Mouse (Mus musculus): ENCODE measurements around the gene Gdf7. TPM values are rescaled to one million over a fixed set of nuclear protein-coding genes. Genes with fewer than 3 reads are reported as not detected.

Gene Gdf7
- polyA plus RNA-seq, 1 experiment from 2014 or later: not detected

DNA sequence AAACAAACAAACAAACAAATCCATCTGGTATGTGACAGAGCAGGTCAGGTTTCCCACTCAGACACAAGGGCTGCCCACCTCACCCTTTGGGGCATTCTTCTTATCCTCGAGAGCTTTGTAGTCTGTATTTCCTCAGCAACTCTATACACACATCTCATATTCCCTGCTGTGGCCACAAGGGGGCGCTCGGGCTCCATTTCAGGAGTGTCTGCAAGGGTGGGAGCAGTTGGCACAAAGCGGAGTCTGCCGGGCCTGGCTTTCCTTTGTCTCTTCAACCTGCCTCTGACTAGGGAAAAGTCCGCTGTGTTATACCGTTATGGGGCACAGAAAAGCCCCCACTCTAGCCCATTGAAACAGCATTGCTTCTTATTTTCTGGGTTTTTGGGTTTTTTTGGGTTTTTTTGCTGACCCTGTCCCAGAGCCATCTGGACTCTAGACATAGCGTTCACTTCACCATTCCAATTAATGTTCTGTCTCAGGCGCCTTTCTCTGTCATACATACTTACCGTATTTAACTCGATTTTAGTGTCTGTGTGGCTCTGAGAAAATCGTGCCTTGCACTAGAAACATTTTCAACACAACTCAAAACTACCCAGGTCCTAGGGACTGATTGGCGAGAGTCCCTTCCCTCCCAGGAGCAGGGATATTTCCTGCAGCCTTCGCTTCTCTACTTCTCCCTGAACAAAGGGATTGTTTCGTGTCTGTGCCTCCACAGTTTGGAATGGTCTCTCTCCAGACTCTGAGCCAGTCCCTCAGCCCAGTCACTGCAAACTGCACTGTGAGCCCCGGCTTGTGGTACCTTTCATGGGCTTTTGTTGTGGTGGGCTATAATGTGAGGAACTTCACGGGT lies 25.3 kb upstream of the Gdf7 start:
- no peak overlapping the region for H3K9ac ChIP-seq
- H3K9me3 ChIP-seq (replicated peaks): no peaks in the 10 kb centered on the region
- H3K27me3 ChIP-seq: no peaks in the 10 kb centered on the region
- no peak overlapping the region for H3K27ac ChIP-seq (replicated peaks)
- peak; percentile 54 for ATAC-seq (ENCODE audit: insufficient read depth)
- WGBS (ENCODE audit: insufficient replicate concordance): 32% methylated on average over 17 of the region's 17 CpGs
- no peak overlapping the region for H3K4me3 ChIP-seq (replicated peaks)
- no peaks in the 10 kb centered on the region for H3K4me1 ChIP-seq (replicated peaks)
- H3K4me2 ChIP-seq: no peak overlapping the region
- H3K36me3 ChIP-seq (replicated peaks): peaks cover 7% of the 10 kb centered on the region; the same call in 1 of the 2 replicates

DNA sequence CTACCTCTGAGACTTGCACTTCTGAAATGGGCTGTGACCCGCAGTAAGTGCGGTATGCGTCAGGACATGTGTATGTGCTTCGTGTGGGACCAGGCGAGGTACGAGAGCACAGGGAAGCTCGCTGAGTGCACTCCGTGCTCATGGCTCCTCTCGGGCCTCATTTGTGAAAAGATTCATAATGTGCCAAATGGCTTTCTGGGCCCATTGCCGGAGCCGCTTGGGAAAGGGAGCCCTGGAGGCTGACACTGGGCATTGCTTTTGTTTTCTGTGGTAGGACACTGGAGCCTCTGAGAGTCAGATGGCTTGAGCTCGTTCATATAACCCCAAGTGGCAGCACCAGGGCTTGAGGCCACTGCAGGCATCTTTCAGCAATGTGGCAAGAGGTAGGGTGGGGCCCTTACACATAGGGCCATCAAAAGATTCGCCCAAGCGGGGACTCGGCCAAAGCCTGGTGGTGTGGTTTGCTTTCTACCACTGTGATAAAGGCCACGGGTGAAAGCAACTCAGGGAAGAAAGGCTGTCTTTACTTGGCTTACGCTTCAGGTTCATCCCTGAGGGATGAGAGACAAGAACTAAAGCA lies 24.3 kb upstream of the Gdf7 start:
- no peaks in the 10 kb centered on the region for H3K9me3 ChIP-seq (replicated peaks)
- no peak overlapping the region for H3K4me2 ChIP-seq
- WGBS (ENCODE audit: insufficient replicate concordance): 81% methylated on average over 17 of the region's 17 CpGs
- no peaks in the 10 kb centered on the region for H3K4me1 ChIP-seq (replicated peaks)
- no peak overlapping the region for H3K9ac ChIP-seq
- no peak for ATAC-seq (ENCODE audit: insufficient read depth)
- no peaks in the 10 kb centered on the region for H3K27me3 ChIP-seq
- H3K4me3 ChIP-seq (replicated peaks): no peak overlapping the region
- peaks cover 12% of the 10 kb centered on the region for H3K36me3 ChIP-seq (replicated peaks)
- H3K27ac ChIP-seq (replicated peaks): no peak overlapping the region

DNA sequence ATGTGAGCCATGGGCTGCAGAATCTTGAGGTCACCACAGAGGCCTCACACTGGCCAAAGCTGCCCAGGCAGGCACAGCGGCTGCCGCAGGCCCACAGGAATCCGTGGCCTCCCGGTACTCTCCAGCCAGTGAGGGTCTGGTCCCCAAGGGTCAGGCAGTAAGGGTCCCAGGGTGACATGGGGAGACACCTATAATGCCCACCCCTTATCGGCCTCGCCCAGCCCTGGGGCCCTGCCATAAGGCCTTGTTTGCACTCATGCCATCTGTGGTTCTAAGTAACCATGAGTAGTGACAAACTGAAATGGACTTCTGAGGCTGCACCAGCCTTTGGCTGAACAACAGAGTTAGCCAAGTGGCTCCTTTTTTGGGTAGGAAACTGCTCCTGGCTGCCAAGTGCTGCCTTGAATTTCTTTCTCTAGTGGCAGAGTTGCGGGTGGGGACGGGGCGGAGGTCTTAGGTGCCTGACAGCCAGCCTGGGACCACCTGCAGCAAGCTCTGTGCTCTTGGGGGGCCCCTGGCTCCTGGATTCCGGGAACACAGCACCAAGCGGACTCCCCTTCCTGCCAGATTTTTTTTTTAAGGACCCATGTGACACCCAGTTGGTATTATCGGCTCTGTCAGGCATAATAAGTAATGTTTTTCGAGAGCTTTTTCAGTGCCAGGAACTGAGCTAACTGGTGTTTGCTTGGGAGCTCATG lies 23.6 kb upstream of the Gdf7 start:
- H3K4me1 ChIP-seq (replicated peaks): no peaks in the 10 kb centered on the region
- 77% methylated on average over 13 of the region's 13 CpGs for WGBS (ENCODE audit: insufficient replicate concordance)
- peaks cover 12% of the 10 kb centered on the region for H3K36me3 ChIP-seq (replicated peaks)
- no peak overlapping the region for H3K4me3 ChIP-seq (replicated peaks)
- no peak overlapping the region for H3K27ac ChIP-seq (replicated peaks)
- no peak overlapping the region for H3K9ac ChIP-seq
- no peak overlapping the region for H3K4me2 ChIP-seq
- ATAC-seq (ENCODE audit: insufficient read depth): no peak
- no peaks in the 10 kb centered on the region for H3K27me3 ChIP-seq
- H3K9me3 ChIP-seq (replicated peaks): no peaks in the 10 kb centered on the region

DNA sequence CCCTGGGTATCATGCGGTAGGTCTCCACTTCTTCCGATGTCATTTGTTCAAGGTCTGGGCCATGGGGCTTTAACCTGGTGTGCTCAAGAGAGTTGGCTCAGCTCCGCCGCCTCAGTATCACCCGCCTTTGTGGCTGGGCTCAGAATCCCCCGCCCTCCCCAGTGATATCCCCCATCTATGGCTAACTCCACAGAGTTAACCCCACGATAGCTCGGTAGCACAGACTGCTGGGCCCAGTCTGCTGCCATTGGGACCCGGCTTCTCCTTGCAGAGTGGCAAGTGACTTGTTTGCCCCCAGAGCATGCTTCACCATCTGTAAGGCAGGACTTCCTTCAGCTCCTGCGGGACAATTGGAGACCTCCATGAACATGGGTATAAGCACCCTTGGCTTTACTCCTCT lies 22.3 kb upstream of the Gdf7 start:
- H3K4me3 ChIP-seq (replicated peaks): no peak overlapping the region
- no peaks in the 10 kb centered on the region for H3K9me3 ChIP-seq (replicated peaks)
- peaks cover 7% of the 10 kb centered on the region for H3K36me3 ChIP-seq (replicated peaks)
- H3K4me2 ChIP-seq: no peak overlapping the region
- WGBS (ENCODE audit: insufficient replicate concordance): 79% methylated on average over 10 of the region's 10 CpGs
- H3K4me1 ChIP-seq (replicated peaks): no peaks in the 10 kb centered on the region
- no peak overlapping the region for H3K9ac ChIP-seq
- H3K27ac ChIP-seq (replicated peaks): no peak overlapping the region
- ATAC-seq (ENCODE audit: insufficient read depth): no peak
- H3K27me3 ChIP-seq: no peaks in the 10 kb centered on the region

DNA sequence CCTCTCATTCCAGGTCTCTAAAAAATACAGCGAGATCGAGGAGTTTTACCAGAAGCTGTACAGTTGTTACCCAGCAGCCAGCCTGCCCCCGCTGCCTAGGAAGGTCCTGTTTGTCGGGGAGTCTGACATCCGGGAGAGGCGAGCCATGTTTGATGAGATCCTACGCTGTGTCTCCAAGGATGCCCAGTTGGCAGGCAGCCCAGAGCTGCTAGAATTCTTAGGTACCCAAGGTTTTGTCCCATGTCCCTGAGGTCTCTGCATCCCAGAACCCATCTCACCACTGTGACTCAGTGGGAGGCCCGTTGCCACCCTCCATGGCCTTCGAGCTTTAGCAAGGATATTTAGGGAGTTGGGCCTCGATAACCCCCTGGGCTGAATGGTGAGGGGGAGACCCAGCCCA lies 19.8 kb upstream of the Gdf7 start:
- no peaks in the 10 kb centered on the region for H3K27me3 ChIP-seq
- H3K4me3 ChIP-seq (replicated peaks): no peak overlapping the region
- no peak for ATAC-seq (ENCODE audit: insufficient read depth)
- no peak overlapping the region for H3K27ac ChIP-seq (replicated peaks)
- no peaks in the 10 kb centered on the region for H3K9me3 ChIP-seq (replicated peaks)
- H3K9ac ChIP-seq: no peak overlapping the region
- 72% methylated on average over 10 of the region's 10 CpGs for WGBS (ENCODE audit: insufficient replicate concordance)
- no peak overlapping the region for H3K4me2 ChIP-seq
- H3K36me3 ChIP-seq (replicated peaks): peaks cover 10% of the 10 kb centered on the region; the same call in 1 of the 2 replicates
- H3K4me1 ChIP-seq (replicated peaks): no peaks in the 10 kb centered on the region

DNA sequence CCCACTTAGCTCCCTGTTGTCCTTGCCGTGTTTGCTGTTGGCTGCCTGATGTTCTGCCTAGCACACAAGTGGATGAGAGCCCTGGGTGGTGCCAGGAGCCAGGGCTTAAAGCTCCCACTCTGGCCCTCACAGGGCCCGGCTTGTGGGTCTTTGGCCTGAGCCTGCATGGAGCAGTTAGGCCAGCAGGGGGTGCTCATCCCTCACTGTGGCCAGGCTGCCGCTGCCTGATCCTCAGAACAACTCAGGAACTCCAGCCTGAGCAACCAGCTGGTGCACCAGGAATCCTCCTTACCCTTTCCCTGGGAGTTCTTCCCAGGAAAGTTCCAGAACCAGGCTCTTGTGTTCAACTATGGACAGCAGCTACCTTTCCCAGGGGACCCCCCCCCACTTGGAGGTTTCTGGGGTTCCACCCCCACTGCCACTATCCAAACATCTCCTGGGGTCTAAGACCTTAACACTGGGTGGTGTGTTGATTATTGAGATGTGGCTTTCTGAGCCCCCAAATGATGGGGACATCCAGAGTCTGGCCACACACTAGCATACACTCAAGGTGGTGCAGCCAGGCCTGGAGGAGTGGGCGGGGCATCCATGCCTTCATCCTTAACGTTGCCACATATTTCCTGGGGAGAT lies 18.4 kb upstream of the Gdf7 start:
- H3K9ac ChIP-seq: no peak overlapping the region
- H3K27ac ChIP-seq (replicated peaks): no peak overlapping the region
- 41% methylated on average over 5 of the region's 5 CpGs for WGBS (ENCODE audit: insufficient replicate concordance)
- H3K4me1 ChIP-seq (replicated peaks): no peaks in the 10 kb centered on the region
- no peak overlapping the region for H3K4me2 ChIP-seq
- no peaks in the 10 kb centered on the region for H3K27me3 ChIP-seq
- no peak overlapping the region for H3K4me3 ChIP-seq (replicated peaks)
- no peak for ATAC-seq (ENCODE audit: insufficient read depth)
- peaks cover 10% of the 10 kb centered on the region; the same call in 1 of the 2 replicates for H3K36me3 ChIP-seq (replicated peaks)
- no peaks in the 10 kb centered on the region for H3K9me3 ChIP-seq (replicated peaks)

DNA sequence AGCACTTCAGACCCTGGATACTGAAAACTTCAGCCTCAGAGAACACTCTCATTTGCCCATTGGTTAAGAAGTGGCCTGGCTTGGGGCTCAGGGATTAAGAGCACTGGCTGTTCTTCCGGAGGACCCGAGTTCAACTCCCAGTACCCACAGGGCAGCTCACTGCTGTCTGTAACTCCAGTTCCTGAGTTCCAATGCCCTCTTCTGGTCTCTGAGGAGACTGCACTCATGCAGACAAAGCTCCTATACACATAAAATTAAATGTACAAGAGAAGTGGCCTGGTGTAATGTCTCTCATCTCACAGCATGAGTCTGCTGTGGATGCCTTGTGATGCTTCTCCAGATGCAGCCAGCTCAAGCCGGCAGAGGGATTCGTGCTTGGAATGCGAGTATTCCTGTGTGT lies 14.8 kb upstream of the Gdf7 start:
- Histone ChIP-seq H3K27ac (replicated peaks) (no peak overlapping the region), H3K4me1 (replicated peaks) (peaks cover 7% of the 10 kb centered on the region), H3K9me3 (replicated peaks) (no peaks in the 10 kb centered on the region), H3K4me3 (replicated peaks) (no peak overlapping the region), H3K27me3 (peaks cover 12% of the 10 kb centered on the region; the same call in 1 of the 2 replicates), H3K36me3 (replicated peaks) (peaks cover 9% of the 10 kb centered on the region; the same call in 1 of the 2 replicates), H3K4me2 (no peak overlapping the region), H3K9ac (no peak overlapping the region)
- 62% methylated on average over 5 of the region's 5 CpGs for WGBS (ENCODE audit: insufficient replicate concordance)
- no peak for ATAC-seq (ENCODE audit: insufficient read depth)

DNA sequence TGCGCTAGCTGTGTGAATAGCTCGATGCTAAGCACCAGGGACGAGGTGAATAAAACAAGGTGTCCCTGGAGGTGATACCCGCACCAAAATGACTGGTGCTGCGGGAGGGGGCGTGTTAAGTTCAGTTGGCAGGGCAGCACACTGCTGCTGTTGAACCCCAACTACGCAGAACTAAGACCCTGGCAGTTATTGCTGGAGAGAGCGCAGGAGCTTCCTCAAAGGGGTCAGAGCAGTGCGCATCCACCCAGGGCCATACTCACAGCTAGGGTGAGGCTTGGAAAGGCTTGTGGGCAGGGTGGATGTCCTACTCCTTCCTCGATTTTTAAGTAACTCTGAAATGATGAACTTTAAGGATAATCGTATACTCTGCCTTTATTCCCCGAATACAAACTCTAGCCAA lies 12.0 kb upstream of the Gdf7 start:
- 17% methylated on average over 12 of the region's 12 CpGs for WGBS (ENCODE audit: insufficient replicate concordance)
- Histone ChIP-seq H3K27ac (replicated peaks) (no peak overlapping the region), H3K4me1 (replicated peaks) (peaks cover 7% of the 10 kb centered on the region), H3K9ac (peak overlapping the region; percentile 41), H3K4me3 (replicated peaks) (peak overlapping the region; percentile 63), H3K4me2 (peak overlapping the region; percentile 75), H3K36me3 (replicated peaks) (0 out of 2 replicates have a peak, but pooled peaks cover 5% of the 10 kb centered on the region), H3K27me3 (peaks cover 29% of the 10 kb centered on the region), H3K9me3 (replicated peaks) (no peaks in the 10 kb centered on the region)
- ATAC-seq (ENCODE audit: insufficient read depth): peak; percentile 2; the same call in 1 of the 2 replicates

DNA sequence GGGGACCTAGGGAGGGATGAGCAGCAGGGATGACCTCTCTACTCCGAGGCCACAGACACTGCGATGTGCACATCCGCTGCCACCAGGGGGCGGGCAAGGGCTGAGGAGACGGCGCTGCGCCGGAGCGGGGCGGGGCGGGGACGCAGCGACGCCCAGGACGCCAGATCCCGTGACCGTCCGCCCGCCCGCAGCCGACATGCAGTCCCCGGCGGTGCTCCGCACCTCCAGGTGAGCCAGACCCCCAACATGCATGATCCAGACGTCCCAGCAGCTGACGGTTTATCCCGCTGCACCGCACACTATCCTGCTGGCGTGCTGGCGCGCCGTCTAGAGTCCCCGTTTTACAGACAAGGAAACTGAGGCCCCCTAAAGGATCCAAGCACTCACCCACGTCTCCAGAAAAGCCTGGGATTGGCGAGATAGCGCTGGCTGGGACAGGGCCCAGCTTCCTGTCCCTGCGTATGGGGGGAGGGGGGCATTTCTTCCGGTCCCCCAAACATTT lies 11.6 kb upstream of the Gdf7 start, which contains the start of gene Hs1bp3:
Gene Hs1bp3, plus strand, starts transcription at position 163 of the 502 bp plus-strand sequence.
- Histone ChIP-seq H3K36me3 (replicated peaks) (0 out of 2 replicates have a peak, but pooled peaks cover 5% of the 10 kb centered on the region), H3K9me3 (replicated peaks) (no peaks in the 10 kb centered on the region), H3K4me3 (replicated peaks) (peak within 1 kb of the TSS; percentile 63), H3K4me1 (replicated peaks) (peaks cover 7% of the 10 kb centered on the region), H3K27ac (replicated peaks) (no peak within 1 kb of the TSS), H3K4me2 (peak within 1 kb of the TSS; percentile 75), H3K27me3 (peaks cover 29% of the 10 kb centered on the region), H3K9ac (peak within 1 kb of the TSS; percentile 41)
- WGBS (ENCODE audit: insufficient replicate concordance): under 1% methylated on average over 38 of the region's 38 CpGs
- ATAC-seq (ENCODE audit: insufficient read depth): peak; percentile 78

DNA sequence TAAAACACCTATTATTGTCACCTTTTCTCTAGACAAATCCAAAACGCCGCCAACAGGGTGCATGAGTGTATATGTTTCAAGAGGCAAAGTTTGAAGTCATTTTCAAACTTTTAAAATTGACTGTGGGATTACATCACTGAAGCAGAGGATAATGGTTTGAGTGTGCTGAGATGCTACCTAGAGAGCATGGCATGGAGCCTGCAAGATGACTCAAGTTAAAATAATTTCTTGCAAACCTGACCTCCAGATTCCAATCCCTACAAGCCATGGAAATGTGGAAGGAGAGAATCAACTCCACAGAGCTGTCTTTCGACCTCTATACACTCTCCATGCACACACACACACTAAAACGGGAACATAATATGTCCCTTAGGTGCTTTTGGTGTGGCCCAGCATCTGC lies 10.5 kb upstream of the Gdf7 start:
- Histone ChIP-seq H3K27me3 (peaks cover 29% of the 10 kb centered on the region), H3K4me2 (no peak overlapping the region), H3K9ac (no peak overlapping the region), H3K36me3 (replicated peaks) (no peaks in the 10 kb centered on the region), H3K4me1 (replicated peaks) (peaks cover 7% of the 10 kb centered on the region), H3K9me3 (replicated peaks) (no peaks in the 10 kb centered on the region), H3K4me3 (replicated peaks) (no peak overlapping the region), H3K27ac (replicated peaks) (no peak overlapping the region)
- WGBS (ENCODE audit: insufficient replicate concordance): 54% methylated on average over 4 of the region's 4 CpGs
- ATAC-seq (ENCODE audit: insufficient read depth): no peak

Data from liver, embryonic 15.5 days (tissue).